Mouse (Mus musculus): Measurements from ENCODE around the gene Cyth3.

The Cyth3 gene

DNA sequence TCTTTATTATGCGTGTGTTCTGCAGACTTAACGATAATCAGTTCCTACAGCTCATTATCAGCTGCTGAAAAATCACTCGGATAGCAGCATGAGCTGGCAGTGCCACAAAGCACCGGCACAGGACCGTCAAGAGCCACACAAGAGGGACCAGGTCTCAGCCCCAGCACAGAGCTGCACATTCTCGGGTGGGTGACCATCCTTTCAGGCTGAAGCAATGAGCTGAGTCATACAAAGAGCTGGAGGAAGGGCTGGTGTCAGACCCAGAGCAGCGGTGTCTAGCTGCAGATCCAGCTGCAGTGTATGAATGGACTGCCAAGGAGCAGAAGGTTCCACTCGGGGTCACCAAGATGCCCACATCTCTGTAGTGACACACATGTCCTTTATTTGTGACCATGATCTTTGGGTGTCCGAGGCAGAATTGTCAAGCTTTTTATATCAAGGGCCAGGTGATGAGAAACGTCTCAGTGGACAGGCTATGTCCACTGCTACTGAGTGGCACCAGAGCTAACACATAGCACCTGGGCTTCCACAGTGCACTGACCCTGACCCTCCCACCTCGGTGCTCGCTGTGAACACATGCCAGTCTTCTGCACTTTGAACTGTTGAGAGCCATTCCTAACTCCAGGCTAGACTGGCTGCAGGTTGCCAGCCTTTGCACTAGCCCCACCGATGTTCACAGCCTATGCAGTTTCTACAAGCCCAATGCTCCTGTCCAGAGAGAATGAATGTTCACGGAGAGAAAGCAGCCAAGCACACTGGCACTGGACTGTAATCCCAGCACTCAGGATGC, 90.0 kb downstream of the Cyth3 start:
- peak; percentile 91 for DNase-seq

- no peak for DNase-seq
These were observed 99.7 kb downstream of the Cyth3 start for GRCm38 (mm10) chr5:143721962-143722361.

GRCm38 (mm10) chr5:143730915-143731314, 108.7 kb downstream of the Cyth3 start:
- DNase-seq = no peak

GRCm38 (mm10) chr5:143731483-143732112, 109.4 kb downstream of the Cyth3 start:
- DNase-seq = peak; percentile 95

- peak; percentile 100 for DNase-seq
These were observed 110.1 kb downstream of the Cyth3 start, which contains the start of gene Usp42 for GRCm38 (mm10) chr5:143732180-143732891. Gene Usp42, minus strand, starts transcription at chr5:143732280.

DNA sequence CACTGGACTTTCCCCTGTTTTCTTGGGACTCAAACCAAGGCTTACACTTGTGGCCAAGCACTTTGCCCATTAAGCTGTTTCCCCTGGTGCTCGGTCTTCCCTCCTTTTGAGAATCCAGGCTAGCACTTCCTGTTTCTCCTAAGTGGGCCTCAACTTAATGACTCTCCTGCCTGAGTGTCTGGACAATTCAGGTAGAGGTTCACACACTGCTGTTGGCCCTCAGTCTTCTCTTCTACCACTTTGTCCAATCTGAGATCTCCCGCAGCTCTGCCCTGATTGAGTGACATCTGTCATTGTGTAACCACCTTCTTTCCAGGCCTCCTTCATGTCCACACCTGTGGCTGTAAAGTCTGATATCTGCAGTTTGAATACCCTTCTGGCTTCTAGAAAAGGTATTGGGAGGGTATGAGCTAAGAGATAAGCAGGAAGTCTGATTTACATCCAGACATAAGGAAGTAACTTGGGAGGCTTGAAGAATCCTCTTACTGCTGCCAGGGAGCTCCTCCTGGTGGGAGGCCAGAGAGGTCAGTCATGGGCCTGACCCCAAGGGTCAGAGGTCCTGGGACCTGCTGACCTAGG, 127.5 kb downstream of the Cyth3 start:
- DNase-seq = no peak

GRCm38 (mm10) chr5:143755529-143756141, 133.4 kb downstream of the Cyth3 start:
- DNase-seq = no peak

DNA sequence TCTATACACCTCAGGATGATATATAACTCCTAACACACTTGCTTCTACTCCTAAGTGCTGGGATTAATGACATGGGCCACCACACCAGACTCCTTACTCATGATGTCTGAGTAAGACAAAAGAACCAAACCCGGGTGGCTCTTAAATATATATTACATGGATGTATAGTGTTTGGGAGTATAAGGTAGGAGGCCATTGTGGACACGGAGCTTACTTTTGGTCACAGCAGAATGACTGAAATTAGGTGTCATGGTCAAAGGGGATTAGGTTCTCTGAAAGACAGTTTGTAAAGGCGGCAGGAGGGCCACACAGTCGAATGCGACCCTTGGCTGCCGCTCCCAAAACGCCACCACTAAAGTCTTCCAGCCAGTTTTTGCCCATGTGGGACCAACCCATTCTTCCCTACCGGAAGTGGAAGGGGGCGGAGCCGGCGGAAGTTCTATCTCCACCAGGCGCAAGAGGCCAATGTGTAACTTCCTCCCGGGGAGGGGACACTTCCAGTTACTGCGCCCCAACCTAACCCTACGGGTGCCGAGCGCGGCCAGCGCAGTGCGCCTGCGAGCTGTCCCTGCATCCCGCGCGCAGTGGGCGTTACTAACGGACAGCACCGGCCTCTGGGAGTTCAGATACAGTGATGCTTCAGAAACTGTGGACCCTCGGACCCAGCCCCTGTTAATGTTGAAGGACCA, 135.7 kb downstream of the Cyth3 start:
- peak; percentile 100 for DNase-seq

GRCm38 (mm10) chr5:143759554-143759953, 137.3 kb downstream of the Cyth3 start:
- no peak for DNase-seq

All from heart, adult 11 months (tissue).